Mouse (Mus musculus) adrenal gland, adult (tissue): ENCODE data around the gene Gdf5.
"Not testable (repeated sequence)": the region's sequence is repeated elsewhere in the genome, so short reads cannot be mapped to it uniquely, and the experiment has no call there.

Experiments used
- DNase-seq, 2 experiments: peaks; one replicate each; pipeline ENCODE4 v3.0.0; 2022 to 2023; ENCODE audit warnings: low spot score in 1 of 2; ENCODE audit not compliant: inconsistent age in 2 of 2

The Gdf5 gene

DNA sequence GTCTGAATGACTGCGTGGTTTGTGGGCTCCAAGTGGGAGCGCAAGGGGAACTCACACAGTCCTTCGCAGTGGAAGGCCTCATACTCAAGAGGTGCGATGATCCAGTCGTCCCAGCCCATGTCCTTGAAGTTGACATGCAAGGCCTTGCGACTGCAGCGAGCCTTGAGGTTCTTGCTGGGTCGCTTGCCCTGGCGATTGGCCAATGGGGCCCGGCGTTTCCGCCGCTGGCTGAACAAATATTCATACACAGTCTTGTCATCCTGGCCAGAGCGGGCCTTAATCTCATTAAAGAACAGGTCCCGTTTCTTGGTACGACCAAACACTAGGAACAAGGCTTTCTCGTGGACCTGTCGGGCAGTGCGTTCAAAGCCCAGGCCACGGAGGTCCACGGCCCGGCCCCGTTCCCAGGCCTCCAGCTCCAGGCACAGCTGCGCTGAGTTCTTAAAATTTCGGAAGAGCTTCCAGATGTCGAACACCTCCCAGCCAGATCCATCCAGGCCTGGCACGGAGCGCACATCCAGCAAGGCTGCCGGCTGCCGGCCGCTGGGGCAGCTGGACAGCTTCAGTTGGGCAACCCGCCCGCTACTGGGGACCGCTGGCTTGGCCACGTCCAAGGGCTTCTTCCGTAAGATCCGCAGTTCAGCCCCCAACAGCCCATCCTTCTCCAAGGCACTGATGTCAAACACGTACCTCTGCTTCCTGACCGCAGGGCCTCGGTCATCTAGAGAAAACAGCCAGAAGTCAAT is 3.3 kb downstream of the Gdf5 start:
- peak; percentile 86 to 93 for DNase-seq

DNA sequence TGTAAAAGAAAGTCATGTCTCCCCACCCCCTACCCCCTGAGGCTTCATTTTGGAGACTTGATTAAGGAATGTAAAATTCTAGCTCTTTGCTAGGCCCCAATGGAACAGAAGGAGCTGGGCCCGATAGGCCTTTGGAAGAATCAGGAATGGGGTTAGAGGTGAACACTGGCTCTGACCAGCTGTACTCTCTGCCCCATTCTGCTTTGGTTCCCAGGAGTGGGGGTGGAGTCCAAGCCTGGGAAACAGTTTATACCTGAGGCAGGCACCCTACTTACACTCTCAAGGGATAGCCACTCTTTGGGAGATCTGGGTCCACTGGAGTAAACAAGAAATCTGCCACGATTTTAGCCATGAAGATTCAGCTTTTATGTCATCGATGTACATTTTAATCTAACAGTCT is 4.5 kb downstream of the Gdf5 start, which contains the start of gene Gm15557:
Gm15557 (plus strand) TSS at position 48 of the 400 bp plus-strand sequence.
- peak in 1 of 2 experiments; percentile 20 for DNase-seq

DNA sequence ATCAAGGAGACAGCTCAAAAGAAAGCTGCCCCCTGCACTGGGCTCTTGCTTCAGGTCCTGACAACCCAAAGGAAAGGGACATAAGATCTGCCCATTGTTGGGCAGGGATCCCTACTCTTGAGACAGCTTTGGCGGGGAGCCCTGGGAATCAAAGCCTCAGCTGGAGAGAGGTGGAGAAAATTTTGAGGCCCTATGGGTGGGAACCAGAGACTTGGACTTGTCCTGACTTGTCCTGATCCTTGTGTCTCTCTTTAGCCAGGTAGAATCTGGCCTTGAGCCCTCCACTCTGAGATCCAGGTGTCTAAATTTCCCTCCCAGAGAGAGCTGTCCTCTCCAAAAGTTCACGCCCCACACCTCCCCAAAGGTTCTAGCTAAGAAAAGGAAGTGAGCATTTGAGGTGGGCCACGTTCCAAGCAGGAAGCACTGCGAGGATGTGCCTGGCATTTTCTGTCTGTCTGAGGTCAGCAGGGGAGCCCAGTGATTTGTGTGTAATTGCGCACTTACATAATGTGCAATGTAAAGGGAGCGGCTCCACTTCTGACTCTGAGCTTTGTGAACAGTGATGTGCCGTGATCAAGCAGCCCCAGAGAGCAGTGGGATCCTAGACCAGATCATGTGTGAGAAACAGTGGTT is 5.2 kb downstream of the Gdf5 start:
- DNase-seq, result peak in 1 of 2 experiments; percentile 31

DNA sequence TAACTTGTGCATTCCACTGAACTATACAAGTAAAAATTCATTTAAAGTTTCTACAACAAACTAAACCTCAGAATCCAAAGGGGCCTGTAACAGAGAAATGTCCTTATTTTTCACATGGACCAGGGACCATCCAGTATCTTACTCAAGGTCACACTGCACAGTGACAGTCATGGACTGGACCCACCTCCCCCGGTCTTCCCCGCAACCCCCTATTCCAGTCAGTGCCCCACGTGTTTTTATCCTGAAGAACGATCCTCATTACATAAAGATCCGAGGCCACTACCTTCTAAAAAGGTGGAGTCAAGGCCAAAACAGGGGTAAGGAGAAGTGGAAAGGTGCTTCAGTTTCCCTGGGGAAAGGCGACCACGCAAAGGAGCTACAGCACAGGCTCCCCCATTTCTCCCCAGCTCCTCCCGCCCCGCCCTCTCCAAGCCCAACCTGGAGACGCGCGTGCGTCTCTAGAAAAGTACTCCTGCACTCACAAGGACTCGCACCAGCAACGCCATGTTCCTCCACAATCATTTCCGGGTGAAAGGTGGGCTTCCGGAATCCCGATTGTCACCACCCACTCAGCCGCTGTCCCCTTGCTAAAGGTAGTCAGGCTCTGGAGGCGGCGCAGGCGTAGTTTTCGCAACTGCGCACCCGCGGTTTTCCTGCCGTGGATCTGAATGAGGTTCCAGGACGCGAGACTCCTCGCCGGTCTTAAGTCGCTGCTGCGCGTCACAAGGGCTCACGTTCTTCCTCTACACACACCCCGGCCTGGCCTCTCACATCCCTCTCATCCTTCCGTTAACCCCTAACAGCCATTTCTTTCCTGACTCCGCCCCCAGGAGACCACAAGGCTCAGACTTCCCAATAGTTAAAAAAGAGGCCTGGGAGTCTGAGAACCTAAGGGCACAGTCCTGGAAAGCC is 15.4 kb downstream of the Gdf5 start, which contains the start of gene Uqcc1:
Uqcc1 (minus strand) TSS at position 780 of the 912 bp plus-strand sequence.
- peak; percentile 95 to 98 for DNase-seq

DNA sequence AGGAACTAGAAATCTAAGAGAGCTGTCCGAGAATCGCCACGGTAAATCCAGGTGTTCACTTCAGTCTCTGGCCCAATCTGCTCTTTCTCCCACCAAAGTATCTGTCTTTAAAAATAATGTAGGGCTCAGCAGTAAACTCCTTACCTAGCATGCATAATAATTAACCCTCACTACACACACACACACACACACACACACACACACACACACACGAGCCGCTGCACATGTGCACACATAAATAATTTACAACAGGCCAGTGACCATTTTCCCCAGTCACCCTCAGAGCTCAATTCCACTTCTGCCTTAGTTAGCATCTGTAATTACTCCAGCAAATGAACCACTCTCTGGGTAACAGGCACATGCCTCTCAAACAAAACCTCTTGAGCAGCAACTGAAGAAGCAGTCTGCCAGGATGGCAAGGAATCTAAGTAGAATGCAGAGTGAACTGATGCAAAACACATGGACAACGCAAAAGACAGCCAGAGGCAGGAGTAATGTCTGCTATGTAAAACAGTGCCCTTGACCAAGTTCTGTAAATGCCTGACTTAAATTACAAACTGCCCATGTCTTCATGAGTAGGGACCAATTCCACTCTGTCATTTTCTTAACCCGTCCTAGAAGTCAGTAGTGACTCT is 16.3 kb downstream of the Gdf5 start:
- no peak for DNase-seq

DNA sequence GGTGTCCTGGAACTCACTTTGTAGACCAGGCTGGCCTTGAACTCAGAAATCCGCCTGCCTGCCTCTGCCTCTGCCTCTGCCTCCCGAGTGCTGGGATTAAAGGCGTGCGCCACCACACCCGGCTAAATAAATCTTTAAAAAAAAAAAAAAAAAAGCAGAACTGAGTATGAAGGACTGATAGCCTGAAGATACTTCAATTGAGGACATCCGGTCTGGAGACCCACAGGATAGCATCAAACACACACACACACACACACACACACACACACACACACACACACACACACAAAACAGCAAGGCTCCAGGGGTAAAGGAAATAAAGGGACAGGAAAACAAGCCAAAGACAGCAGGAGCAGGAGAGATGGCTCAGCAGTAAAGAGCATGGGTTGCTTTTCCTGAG is 20.0 kb downstream of the Gdf5 start:
- not testable (repeated sequence) for DNase-seq

DNA sequence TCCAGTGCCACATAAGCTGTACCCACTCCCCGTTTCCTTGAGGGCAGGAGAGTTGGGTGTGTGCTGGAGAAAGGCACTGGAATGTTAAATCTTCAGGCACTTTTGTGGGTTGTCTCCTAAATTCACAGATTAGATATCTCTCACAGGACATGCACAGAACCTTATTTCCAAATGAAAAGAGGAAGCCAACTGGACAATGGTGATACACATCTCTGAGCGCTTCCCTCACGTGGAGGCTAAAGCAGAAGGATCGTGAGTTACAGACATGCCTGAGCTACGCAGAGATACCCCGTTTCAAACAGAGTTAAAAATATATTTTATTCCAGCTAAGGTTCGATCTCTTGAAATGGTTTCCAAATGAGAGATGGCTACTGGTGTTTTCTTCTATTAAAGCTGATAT is 22.0 kb downstream of the Gdf5 start:
- DNase-seq, result no peak

DNA sequence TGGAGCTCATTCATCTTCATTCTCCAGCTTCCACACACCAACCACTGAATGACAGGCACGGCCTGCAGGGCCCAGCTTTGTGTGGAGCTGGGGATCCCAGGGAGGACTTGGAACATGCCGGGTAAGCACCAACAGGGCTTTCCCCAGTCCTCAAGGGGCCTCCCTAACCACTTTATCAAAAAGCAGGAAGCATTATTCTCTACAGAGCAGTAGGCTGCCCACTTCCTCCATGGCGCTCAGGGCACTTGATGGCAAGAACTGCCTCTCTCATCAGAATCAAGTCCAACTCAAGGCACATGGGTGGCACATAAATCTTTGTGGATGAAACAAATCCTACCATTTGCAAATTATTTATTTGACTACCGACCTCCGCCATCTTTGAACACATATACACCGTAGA is 30.5 kb downstream of the Gdf5 start:
- DNase-seq, result no peak

DNA sequence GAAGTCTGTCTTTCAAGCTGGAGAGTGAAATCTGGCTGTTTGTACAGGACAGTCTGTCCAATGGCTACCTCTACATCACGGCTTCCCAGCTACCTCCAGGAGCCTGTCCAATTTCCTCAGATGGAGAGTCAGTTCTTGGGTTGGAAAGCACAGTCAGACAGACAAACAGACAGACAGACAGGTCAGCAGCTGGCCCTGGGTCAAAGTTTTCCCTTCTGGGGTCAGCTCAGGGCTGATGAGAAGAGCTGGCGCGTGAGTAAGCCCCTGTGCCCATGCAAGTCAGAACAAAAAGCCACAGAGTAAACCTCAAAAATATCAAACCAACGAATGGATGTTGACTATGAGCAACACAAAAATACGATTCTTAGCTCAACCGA is 41.5 kb downstream of the Gdf5 start:
- DNase-seq, result no peak

DNA sequence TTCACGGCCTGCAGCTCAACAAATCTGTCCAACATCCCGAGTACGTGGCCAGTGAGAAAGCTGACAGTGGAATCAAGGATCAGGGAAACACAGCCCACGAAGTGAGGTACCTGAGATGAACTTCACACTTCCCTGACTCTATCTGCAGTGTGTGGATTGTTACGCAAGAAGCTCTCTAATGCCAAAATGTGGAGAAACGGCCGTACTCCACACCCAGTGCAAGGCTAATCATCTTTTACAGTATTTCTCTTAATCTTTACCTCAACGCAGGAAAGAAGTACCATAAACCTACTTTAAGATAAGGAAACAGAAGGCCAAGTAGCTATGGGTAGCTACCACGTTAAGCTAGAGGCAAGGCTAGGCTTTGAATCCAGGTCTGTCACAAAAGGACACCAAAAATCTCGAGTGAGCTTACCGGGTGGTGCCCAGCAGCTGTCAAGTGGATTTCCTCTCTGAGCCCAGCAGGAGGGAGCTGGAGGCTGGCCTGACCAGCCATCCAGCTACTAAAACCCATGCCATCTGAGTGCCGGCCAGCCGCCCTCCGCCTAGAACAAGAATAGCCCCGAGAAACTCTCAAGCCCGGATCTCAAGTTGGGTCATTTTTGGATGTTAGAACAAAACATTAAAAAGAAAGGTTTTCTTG is 42.1 kb downstream of the Gdf5 start:
- peak in 1 of 2 experiments; percentile 43 for DNase-seq

DNA sequence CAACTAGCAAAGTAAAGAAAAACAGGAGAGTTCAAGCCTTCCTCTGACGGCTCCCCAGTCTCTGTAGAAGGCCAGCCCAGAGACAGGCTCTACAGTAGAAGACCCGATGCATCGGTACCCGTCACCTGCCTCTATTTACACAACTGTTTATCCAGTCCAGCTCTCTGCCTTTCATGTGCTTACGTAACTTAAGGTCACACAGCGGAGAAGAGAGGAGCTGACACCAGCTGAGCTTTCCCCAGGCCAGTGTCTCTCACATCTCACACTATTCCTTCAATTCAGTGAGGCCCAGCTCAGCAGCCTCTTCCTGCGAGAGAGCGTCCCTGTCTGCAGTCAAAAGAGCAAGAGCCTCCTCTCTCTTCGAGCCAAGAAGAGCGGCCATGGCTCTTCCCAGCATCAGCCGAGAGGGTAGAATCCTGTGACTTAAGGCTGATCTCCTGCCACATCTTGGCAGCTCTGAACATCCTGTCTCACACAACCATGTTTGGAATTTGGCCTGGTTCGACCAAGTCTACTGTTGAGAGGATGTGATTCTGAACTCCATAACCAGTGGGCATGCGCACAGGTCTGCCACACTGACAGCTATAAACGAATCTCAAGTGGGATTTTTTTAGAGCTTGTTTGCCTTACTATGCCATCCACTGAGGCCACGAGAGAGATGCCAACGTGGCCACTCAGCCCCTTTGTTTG is 50.0 kb downstream of the Gdf5 start:
- DNase-seq, result no peak

DNA sequence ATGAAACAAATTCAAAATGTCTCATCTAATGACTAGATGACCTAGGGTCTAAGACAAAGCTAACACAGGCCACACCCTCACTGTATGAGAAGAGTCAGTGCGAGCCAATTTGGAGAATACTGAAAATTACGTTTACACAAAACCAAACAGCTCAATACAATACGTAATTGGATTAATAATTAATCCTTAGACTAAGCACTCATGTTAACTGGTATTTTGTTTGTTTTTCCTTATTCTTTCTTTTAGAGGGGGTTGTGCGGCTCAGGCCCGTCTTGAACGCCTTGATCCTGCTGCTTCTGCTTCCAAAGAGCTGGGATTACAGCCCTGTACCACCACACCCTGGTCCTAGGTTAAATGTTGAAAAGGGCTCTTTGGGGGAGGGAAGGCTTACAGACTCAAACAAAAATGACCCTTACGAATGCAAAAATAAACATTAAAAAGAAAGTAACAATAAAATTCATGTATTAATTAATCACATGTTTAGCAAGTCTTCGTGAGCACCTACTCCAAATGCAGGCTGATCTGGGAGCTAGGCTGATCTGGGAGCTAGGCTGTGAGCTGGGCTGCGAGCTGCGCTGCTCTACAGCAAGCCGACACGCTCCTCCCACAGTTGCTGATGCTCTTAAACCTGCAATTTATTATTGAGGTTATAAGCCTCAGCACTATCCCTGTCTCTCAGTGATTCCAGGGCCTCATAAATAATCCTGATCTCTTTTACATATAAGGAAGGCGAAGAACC is 50.7 kb downstream of the Gdf5 start:
- no peak for DNase-seq
